Mouse (Mus musculus): ENCODE measurements at regions not wholly inside any gene's neighbourhood (a gene's known extent, or its start where the extent isn't known, plus 50 kb on each side); places are given as distances from the start of the nearest gene placed in this dataset.

DNA sequence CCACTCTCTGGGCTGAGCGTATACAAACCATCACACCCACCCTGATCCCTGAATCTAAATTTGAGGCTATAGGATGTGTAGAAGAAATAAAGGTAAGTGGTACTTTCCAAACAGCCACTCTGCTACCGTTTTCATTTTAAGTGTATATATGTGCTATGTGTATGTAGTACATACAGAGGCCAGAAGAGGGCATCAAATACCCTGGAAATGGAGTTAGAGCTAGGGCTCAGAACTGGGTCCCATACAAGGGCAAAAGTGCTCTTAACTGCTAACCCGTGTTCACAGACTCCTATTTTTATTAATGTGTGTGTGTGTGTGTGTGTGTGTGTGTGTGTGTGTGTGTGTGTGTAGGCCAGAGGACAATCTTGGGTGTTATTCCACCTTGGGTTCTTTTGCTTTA lies 51.6 kb upstream of the Lrfn2 start:
- DNase-seq (ENCODE audit: low spot score in 2 of 2): no peak

DNA sequence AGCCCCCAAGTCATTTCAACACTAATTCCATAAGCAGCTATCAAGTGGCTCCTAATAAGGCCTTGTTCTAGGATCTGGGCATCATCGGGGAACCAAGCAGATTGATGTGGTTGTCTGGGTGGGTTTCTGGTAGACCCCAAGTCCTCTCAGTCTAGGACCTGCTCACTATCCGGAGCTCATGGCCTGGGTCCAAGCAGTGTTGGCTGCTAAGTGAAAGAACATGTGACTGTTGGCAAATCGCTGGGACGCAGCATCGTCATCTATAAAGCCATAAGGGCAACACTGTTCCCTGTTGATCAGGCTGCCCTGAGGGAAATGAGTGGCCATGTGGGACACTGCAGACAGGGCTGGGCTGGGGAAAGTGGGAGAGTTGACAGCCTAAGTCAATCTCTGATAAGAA lies 50.2 kb upstream of the Lrfn2 start:
- DNase-seq (ENCODE audit: low spot score in 2 of 2): no peak
